Mouse (Mus musculus) forebrain, postnatal 0 days (tissue): ENCODE measurements around the gene Cfb. TPM values are rescaled to one million over a fixed set of nuclear protein-coding genes. Genes with fewer than 3 reads are reported as not detected.
"Not testable (repeated sequence)": the region's sequence is repeated elsewhere in the genome, so short reads cannot be mapped to it uniquely, and the experiment has no call there.

Experiments
- ATAC-seq: fragments of 200-750 bp; cut with Nextera tagmentation; 2 replicates; pipeline ENCODE4 v1.8.0; 2017; ENCODE audit warnings: mild to moderate bottlenecking, moderate library complexity
- DNase-seq: peaks from one replicate; pipeline ENCODE4 v3.0.0-alpha.2; 2015
- H3K27ac ChIP-seq: fragments of 300-500 bp; sonication (generic); 2 replicates; pipeline ENCODE4 v1.5.1; 2014; ENCODE audit warnings: low read depth, mild to moderate bottlenecking, antibody characterized with exemption, low read length, moderate library complexity, mixed read lengths
- H3K27me3 ChIP-seq: fragments of 300-500 bp; sonication (generic); 2 replicates; pipeline ENCODE4 v1.6.1; 2014; ENCODE audit warnings: mild to moderate bottlenecking, low read length, mixed read lengths; ENCODE audit not compliant: insufficient read depth
- H3K36me3 ChIP-seq: fragments of 300-500 bp; sonication (generic); 2 replicates; pipeline ENCODE4 v1.6.1; 2014; ENCODE audit warnings: mild to moderate bottlenecking, moderate library complexity; ENCODE audit not compliant: insufficient read depth
- H3K4me1 ChIP-seq: fragments of 300-500 bp; sonication (generic); 2 replicates; pipeline ENCODE4 v1.6.1; 2014; ENCODE audit warnings: antibody characterized with exemption; ENCODE audit not compliant: insufficient read depth
- H3K4me2 ChIP-seq: fragments of 300-500 bp; sonication (generic); 2 replicates; pipeline ENCODE4 v1.6.1; 2014; ENCODE audit warnings: low read depth, mild to moderate bottlenecking, moderate library complexity
- H3K4me3 ChIP-seq: fragments of 300-500 bp; sonication (generic); 2 replicates; pipeline ENCODE4 v1.5.1; 2014; ENCODE audit warnings: low read depth, low read length, mixed read lengths
- H3K9ac ChIP-seq: fragments of 300-500 bp; sonication (generic); 2 replicates; pipeline ENCODE4 v1.6.1; 2014; ENCODE audit warnings: mild to moderate bottlenecking
- H3K9me3 ChIP-seq: fragments of 300-500 bp; sonication (generic); 2 replicates; pipeline ENCODE4 v1.6.1; 2016; ENCODE audit warnings: low read length
- CTCF ChIP-seq: sonication (generic); IDR thresholded peaks from 2 replicates; pipeline ENCODE4 v1.5.1; 2016; ENCODE audit warnings: antibody characterized with exemption, control low read depth, low read depth
- WGBS: fragments of 180-500 bp; shearing (Covaris S2); extraction: QIAGEN DNeasy Blood & Tissue Kit; methylation state at CpG from one replicate; pipeline ENCODE4 v1.1.7; 2014; 5-methylcytosine and 5-hydroxymethylcytosine counted together
- polyA plus RNA-seq: library from polyadenylated mRNA; unstranded; fragments of >200 nt; fragmentation: Nextera tagmentation; extraction: Ambion mirVana; gene quantifications from 2 replicates; pipeline ENCODE4 v1.2.1, GENCODE M21; 2015
- total RNA-seq: library from RNA; depleted of rRNA; stranded (reverse); fragments of >200 nt; gene quantifications from 2 replicates; pipeline ENCODE4 v1.2.3, GENCODE M21; 2014

Cfb gene
- total and polyA plus RNA-seq, 2 experiments from 2014 or later: 0.67 to 1.0 TPM

DNA sequence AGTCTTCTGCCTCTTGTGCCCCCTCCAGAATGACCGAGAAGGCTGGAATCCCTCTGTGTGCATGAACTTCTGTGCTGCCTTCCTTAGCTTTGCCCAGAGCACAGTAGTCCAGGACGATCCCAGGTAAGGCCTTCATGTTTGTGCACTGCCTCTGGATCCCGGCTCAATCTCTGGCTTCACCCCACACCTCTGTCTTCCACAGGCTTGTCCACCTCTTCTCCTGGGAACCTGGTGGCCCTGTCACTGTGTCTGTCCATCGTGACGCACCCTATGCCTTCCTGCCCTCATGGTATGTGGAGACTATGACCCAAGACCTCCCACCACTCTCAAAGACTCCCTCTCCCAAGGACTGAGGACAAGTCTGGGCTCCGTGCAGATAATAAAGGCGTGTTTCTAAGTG, 23.5 kb downstream of the Cfb start:
- no peak overlapping the region for H3K4me3 ChIP-seq
- H3K27me3 ChIP-seq: no peaks in the 10 kb centered on the region
- H3K9ac ChIP-seq: no peak overlapping the region
- no peak overlapping the region for H3K27ac ChIP-seq
- no peak for DNase-seq
- no peaks in the 10 kb centered on the region for H3K9me3 ChIP-seq
- 0 out of 2 replicates have a peak, but pooled peaks cover 14% of the 10 kb centered on the region for H3K4me1 ChIP-seq
- no peak for TF ChIP-seq CTCF
- H3K4me2 ChIP-seq: no peak overlapping the region
- H3K36me3 ChIP-seq: peaks cover 51% of the 10 kb centered on the region
- 90% methylated on average over 7 of the region's 7 CpGs for WGBS
- no peak for ATAC-seq

DNA sequence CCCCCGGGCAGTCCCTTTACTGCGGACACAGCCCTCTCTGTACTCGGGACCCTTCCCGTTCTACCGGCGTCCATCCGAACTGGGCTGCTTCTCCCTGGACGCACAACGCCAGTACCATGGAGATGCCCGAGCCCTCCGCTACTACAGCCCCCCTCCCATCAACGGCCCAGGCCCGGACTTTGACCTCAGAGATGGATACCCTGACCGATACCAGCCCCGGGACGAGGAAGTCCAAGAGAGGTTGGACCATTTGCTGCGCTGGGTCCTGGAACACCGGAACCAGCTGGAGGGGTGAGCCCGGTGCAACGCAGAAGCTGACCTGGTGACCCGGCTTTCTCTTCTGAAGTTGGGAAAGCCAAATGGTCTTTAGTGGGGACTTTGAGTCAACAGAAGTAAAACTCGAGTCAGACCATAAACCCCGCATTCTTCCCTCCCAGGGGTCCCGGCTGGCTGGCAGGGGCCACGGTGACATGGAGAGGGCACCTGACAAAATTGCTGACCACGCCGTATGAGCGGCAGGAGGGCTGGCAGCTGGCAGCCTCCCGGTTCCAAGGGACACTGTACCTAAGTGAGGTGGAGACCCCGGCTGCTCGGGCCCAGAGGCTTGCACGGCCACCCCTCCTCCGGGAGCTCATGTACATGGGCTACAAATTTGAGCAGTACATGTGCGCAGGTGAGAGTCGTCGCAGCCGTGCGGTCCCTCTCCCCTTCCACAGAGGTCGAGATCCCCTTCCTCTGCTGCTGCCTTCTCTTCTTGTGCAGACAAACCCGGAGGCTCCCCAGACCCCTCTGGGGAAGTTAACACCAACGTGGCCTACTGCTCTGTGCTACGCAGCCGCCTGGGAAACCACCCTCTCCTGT, 24.6 kb downstream of the Cfb start:
- Histone ChIP-seq H3K4me1 (0 out of 2 replicates have a peak, but pooled peaks cover 14% of the 10 kb centered on the region), H3K27ac (peak overlapping the region; percentile 86; the same call in 1 of the 2 replicates), H3K27me3 (no peaks in the 10 kb centered on the region), H3K4me3 (peak overlapping the region; percentile 76), H3K9me3 (no peaks in the 10 kb centered on the region), H3K9ac (peak overlapping the region; percentile 76), H3K36me3 (peaks cover 45% of the 10 kb centered on the region), H3K4me2 (peak overlapping the region; percentile 97)
- ATAC-seq (no peak), DNase-seq (no peak)
- no peak for TF ChIP-seq CTCF
- WGBS: 45% methylated on average over 42 of the region's 43 CpGs

DNA sequence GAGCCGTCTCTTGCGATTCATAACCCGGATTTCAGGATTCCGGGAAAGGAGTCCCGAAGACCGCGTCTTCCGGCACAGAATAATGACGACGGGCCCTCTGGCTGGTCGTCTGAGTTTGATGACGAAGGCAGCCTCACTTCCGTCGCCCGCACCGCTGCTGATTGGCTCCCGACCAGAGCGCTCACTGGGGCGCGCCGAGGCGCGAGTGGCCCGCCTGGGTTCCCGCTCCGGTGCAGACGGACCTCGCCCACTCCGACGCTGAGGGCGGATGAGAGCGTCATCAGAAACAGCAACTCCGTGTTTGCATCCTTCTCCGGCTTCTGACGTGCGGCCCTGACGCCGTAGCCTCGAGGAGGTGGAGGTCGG, 25.5 kb downstream of the Cfb start, which contains the start of the genes Stk19 and Dxo:
Stk19 (minus strand) TSS at position 90 of the 366 bp plus-strand sequence.
Dxo (plus strand) TSS at position 164 of the 366 bp plus-strand sequence.
- H3K9ac ChIP-seq: peak within 1 kb of the TSS; percentile 76
- peak within 1 kb of the TSS; percentile 86 for H3K27ac ChIP-seq
- DNase-seq: peak; percentile 98
- peak within 1 kb of the TSS; percentile 76 for H3K4me3 ChIP-seq
- no peaks in the 10 kb centered on the region for H3K27me3 ChIP-seq
- TF ChIP-seq CTCF: no peak
- 3% methylated on average over 40 of the region's 40 CpGs for WGBS
- peaks cover 44% of the 10 kb centered on the region for H3K36me3 ChIP-seq
- peak; percentile 95 for ATAC-seq
- peak within 1 kb of the TSS; percentile 97 for H3K4me2 ChIP-seq
- 0 out of 2 replicates have a peak, but pooled peaks cover 14% of the 10 kb centered on the region for H3K4me1 ChIP-seq
- H3K9me3 ChIP-seq: no peaks in the 10 kb centered on the region

DNA sequence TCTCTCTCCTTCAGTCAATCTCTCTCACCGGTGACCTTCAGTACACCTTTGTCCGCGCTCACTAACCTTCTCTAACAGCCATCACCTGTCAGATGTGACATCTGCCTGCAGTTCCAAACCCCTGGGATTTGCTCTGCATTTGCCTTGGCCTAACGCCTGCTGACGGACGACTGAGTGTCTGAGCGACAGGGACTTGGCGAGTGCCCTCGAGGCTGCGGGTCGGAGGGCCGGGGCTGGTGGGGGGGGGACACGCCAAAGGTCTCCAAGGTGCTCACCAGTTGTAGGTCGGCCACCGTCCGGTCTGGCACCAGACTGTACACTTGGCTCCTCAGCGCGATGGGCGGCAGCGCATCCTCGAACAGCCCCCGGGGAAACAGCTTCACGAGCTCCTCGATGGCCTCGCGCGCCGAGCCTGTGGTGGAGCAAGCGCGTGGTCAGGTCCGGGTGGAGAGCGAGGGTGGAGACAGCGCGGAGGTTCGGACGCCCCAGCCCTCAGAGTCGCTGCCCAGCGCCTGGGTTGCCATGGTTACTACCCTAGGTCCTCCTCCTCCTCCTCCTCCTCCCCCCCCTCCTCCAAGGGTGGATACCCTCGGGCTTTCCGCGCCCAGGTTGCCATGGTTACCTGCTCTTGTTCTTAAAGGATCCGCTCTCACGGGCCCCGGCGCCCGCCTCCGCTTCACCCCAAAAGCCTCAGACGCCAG, 26.0 kb downstream of the Cfb start:
- peak; percentile 75 for ATAC-seq
- peak; percentile 16 for DNase-seq
- Histone ChIP-seq H3K27ac (peak overlapping the region; percentile 86), H3K9ac (peak overlapping the region; percentile 76), H3K27me3 (no peaks in the 10 kb centered on the region), H3K4me3 (peak overlapping the region; percentile 76), H3K4me1 (0 out of 2 replicates have a peak, but pooled peaks cover 14% of the 10 kb centered on the region), H3K9me3 (no peaks in the 10 kb centered on the region), H3K4me2 (peak overlapping the region; percentile 97), H3K36me3 (peaks cover 41% of the 10 kb centered on the region)
- no peak for TF ChIP-seq CTCF
- WGBS: 5% methylated on average over 47 of the region's 48 CpGs

DNA sequence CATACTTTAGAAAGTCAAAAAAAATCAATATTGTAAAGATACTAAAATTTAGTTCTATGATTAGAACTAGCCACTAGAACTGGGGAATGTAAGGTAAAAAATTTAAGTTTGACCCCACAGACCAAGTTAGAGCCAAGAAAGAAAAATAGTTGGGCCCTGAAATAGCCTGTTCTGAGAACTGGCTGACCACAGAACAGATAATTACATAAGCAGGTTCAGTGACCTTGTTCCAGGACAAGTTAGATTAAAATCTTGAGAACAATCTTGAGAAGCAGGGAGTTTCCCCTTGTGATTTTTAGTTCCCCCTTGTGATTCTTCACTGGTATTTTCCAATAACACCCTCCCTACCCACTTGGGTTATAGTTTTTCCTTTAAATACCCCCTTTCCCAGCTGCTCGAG, 31.5 kb downstream of the Cfb start:
- H3K4me2 ChIP-seq, H3K27ac ChIP-seq, H3K4me1 ChIP-seq, H3K9ac ChIP-seq, DNase-seq, H3K4me3 ChIP-seq, ATAC-seq, H3K27me3 ChIP-seq, H3K9me3 ChIP-seq: not testable (repeated sequence)
- 100% methylated on average over 1 of the region's 1 CpGs for WGBS
- peaks cover 63% of the 10 kb centered on the region for H3K36me3 ChIP-seq

- Histone ChIP-seq H3K36me3 (no peaks in the 10 kb centered on the region), H3K4me2 (no peak overlapping the region), H3K27me3 (no peaks in the 10 kb centered on the region), H3K4me3 (no peak overlapping the region), H3K9me3 (no peaks in the 10 kb centered on the region), H3K4me1 (no peaks in the 10 kb centered on the region), H3K9ac (no peak overlapping the region), H3K27ac (no peak overlapping the region)
- DNase-seq: no peak
- 77% methylated on average over 7 of the region's 7 CpGs for WGBS
- TF ChIP-seq CTCF: no peak
- ATAC-seq: no peak
These were observed 47.4 kb downstream of the Cfb start for GRCm38 (mm10) chr17:34814818-34815370.
